Mouse (Mus musculus): ENCODE data around the gene Skap2. TPM values are rescaled to one million over a fixed set of nuclear protein-coding genes. Genes with fewer than 3 reads are reported as not detected.

The Skap2 gene
- polyA plus RNA-seq, 1 experiment from 2014 or later = 65.0 TPM

- Histone ChIP-seq H3K9ac (no peak overlapping the region), H3K36me3 (no peaks in the 10 kb centered on the region), H3K27me3 (no peaks in the 10 kb centered on the region), H3K9me3 (no peaks in the 10 kb centered on the region), H3K4me2 (no peak overlapping the region), H3K4me1 (no peaks in the 10 kb centered on the region), H3K27ac (no peak overlapping the region), H3K4me3 (no peak overlapping the region)
- no peak for ATAC-seq (ENCODE audit: borderline replicate concordance, extremely low read depth, low FRiP score, low TSS enrichment)
- WGBS = 24% methylated on average over 8 of the region's 8 CpGs
Measured at GRCm38 (mm10) chr6:51860300-51860699, 152.0 kb downstream of the Skap2 start.

GRCm38 (mm10) chr6:51857821-51858220 is 154.5 kb downstream of the Skap2 start:
- ATAC-seq (ENCODE audit: borderline replicate concordance, extremely low read depth, low FRiP score, low TSS enrichment) = peak; percentile 87
- no peak overlapping the region for H3K4me3 ChIP-seq
- H3K9me3 ChIP-seq = no peaks in the 10 kb centered on the region
- H3K27me3 ChIP-seq = no peaks in the 10 kb centered on the region
- WGBS = under 1% methylated on average over 11 of the region's 11 CpGs
- no peak overlapping the region for H3K9ac ChIP-seq
- no peak overlapping the region for H3K27ac ChIP-seq
- H3K4me2 ChIP-seq = no peak overlapping the region
- H3K4me1 ChIP-seq = no peaks in the 10 kb centered on the region
- no peaks in the 10 kb centered on the region for H3K36me3 ChIP-seq

- Histone ChIP-seq H3K27ac (no peak overlapping the region), H3K9me3 (no peaks in the 10 kb centered on the region), H3K36me3 (no peaks in the 10 kb centered on the region), H3K4me3 (no peak overlapping the region), H3K4me1 (no peaks in the 10 kb centered on the region), H3K27me3 (peaks cover 14% of the 10 kb centered on the region; the same call in 1 of the 2 replicates), H3K4me2 (no peak overlapping the region), H3K9ac (no peak overlapping the region)
- ATAC-seq (ENCODE audit: borderline replicate concordance, extremely low read depth, low FRiP score, low TSS enrichment) = no peak
- 58% methylated on average over 3 of the region's 3 CpGs for WGBS
Measured at GRCm38 (mm10) chr6:51853291-51853690, 159.1 kb downstream of the Skap2 start.

- H3K27me3 ChIP-seq = peaks cover 20% of the 10 kb centered on the region
- H3K36me3 ChIP-seq = no peaks in the 10 kb centered on the region
- no peaks in the 10 kb centered on the region for H3K4me1 ChIP-seq
- no peak overlapping the region for H3K9ac ChIP-seq
- H3K4me3 ChIP-seq = no peak overlapping the region
- H3K4me2 ChIP-seq = no peak overlapping the region
- H3K9me3 ChIP-seq = no peaks in the 10 kb centered on the region
- no peak for ATAC-seq (ENCODE audit: borderline replicate concordance, extremely low read depth, low FRiP score, low TSS enrichment)
- no peak overlapping the region for H3K27ac ChIP-seq
- WGBS = 61% methylated on average over 4 of the region's 4 CpGs
Measured at GRCm38 (mm10) chr6:51852643-51853042, 159.7 kb downstream of the Skap2 start.

GRCm38 (mm10) chr6:51851544-51851943 is 160.8 kb downstream of the Skap2 start:
- Histone ChIP-seq H3K4me2 (no peak overlapping the region), H3K9ac (no peak overlapping the region), H3K9me3 (no peaks in the 10 kb centered on the region), H3K4me3 (no peak overlapping the region), H3K36me3 (no peaks in the 10 kb centered on the region), H3K4me1 (no peaks in the 10 kb centered on the region), H3K27ac (no peak overlapping the region), H3K27me3 (peaks cover 30% of the 10 kb centered on the region)
- ATAC-seq (ENCODE audit: borderline replicate concordance, extremely low read depth, low FRiP score, low TSS enrichment) = no peak
- 36% methylated on average over 7 of the region's 7 CpGs for WGBS

- H3K27ac ChIP-seq = no peak overlapping the region
- H3K4me1 ChIP-seq = no peaks in the 10 kb centered on the region
- WGBS = 77% methylated on average over 13 of the region's 13 CpGs
- ATAC-seq (ENCODE audit: borderline replicate concordance, extremely low read depth, low FRiP score, low TSS enrichment) = no peak
- H3K9ac ChIP-seq = no peak overlapping the region
- H3K4me2 ChIP-seq = no peak overlapping the region
- no peaks in the 10 kb centered on the region for H3K9me3 ChIP-seq
- H3K27me3 ChIP-seq = peaks cover 35% of the 10 kb centered on the region
- no peak overlapping the region for H3K4me3 ChIP-seq
- H3K36me3 ChIP-seq = no peaks in the 10 kb centered on the region
Measured at GRCm38 (mm10) chr6:51850030-51850817, 162.1 kb downstream of the Skap2 start.

GRCm38 (mm10) chr6:51849561-51849960 is 162.8 kb downstream of the Skap2 start:
- Histone ChIP-seq H3K36me3 (no peaks in the 10 kb centered on the region), H3K27me3 (peaks cover 35% of the 10 kb centered on the region), H3K27ac (no peak overlapping the region), H3K9me3 (no peaks in the 10 kb centered on the region), H3K4me3 (no peak overlapping the region), H3K4me2 (no peak overlapping the region), H3K4me1 (peaks cover 2% of the 10 kb centered on the region; the same call in 1 of the 2 replicates), H3K9ac (no peak overlapping the region)
- no peak for ATAC-seq (ENCODE audit: borderline replicate concordance, extremely low read depth, low FRiP score, low TSS enrichment)
- WGBS = 61% methylated on average over 10 of the region's 10 CpGs

- Histone ChIP-seq H3K9ac (no peak overlapping the region), H3K4me2 (0 out of 2 replicates have a peak overlapping the region, but pooled peaks have one; percentile 21), H3K27ac (no peak overlapping the region), H3K9me3 (no peaks in the 10 kb centered on the region), H3K36me3 (no peaks in the 10 kb centered on the region), H3K27me3 (peaks cover 25% of the 10 kb centered on the region), H3K4me1 (peaks cover 9% of the 10 kb centered on the region), H3K4me3 (no peak overlapping the region)
- ATAC-seq (ENCODE audit: borderline replicate concordance, extremely low read depth, low FRiP score, low TSS enrichment) = no peak
- 25% methylated on average over 11 of the region's 11 CpGs for WGBS
Measured at GRCm38 (mm10) chr6:51844106-51844505, 168.2 kb downstream of the Skap2 start.

GRCm38 (mm10) chr6:51843081-51843480 is 169.3 kb downstream of the Skap2 start:
- no peak overlapping the region for H3K9ac ChIP-seq
- no peaks in the 10 kb centered on the region for H3K9me3 ChIP-seq
- H3K27me3 ChIP-seq = peaks cover 19% of the 10 kb centered on the region
- no peak overlapping the region for H3K4me3 ChIP-seq
- no peaks in the 10 kb centered on the region for H3K36me3 ChIP-seq
- no peak overlapping the region for H3K27ac ChIP-seq
- no peak for ATAC-seq (ENCODE audit: borderline replicate concordance, extremely low read depth, low FRiP score, low TSS enrichment)
- H3K4me2 ChIP-seq = no peak overlapping the region
- WGBS = 83% methylated on average over 9 of the region's 9 CpGs
- H3K4me1 ChIP-seq = peaks cover 9% of the 10 kb centered on the region

- H3K4me3 ChIP-seq = no peak overlapping the region
- H3K9ac ChIP-seq = no peak overlapping the region
- ATAC-seq (ENCODE audit: borderline replicate concordance, extremely low read depth, low FRiP score, low TSS enrichment) = no peak
- H3K4me1 ChIP-seq = no peaks in the 10 kb centered on the region
- no peaks in the 10 kb centered on the region for H3K36me3 ChIP-seq
- 69% methylated on average over 3 of the region's 3 CpGs for WGBS
- H3K4me2 ChIP-seq = no peak overlapping the region
- H3K27me3 ChIP-seq = no peaks in the 10 kb centered on the region
- no peak overlapping the region for H3K27ac ChIP-seq
- H3K9me3 ChIP-seq = no peaks in the 10 kb centered on the region
Measured at GRCm38 (mm10) chr6:51838177-51838576, 174.2 kb downstream of the Skap2 start.

GRCm38 (mm10) chr6:51833362-51833761 is 179.0 kb downstream of the Skap2 start:
- Histone ChIP-seq H3K27ac (no peak overlapping the region), H3K36me3 (no peaks in the 10 kb centered on the region), H3K4me2 (no peak overlapping the region), H3K9me3 (no peaks in the 10 kb centered on the region), H3K9ac (no peak overlapping the region), H3K4me3 (no peak overlapping the region), H3K4me1 (no peaks in the 10 kb centered on the region), H3K27me3 (no peaks in the 10 kb centered on the region)
- 66% methylated on average over 2 of the region's 2 CpGs for WGBS
- ATAC-seq (ENCODE audit: borderline replicate concordance, extremely low read depth, low FRiP score, low TSS enrichment) = no peak

GRCm38 (mm10) chr6:51825621-51826021 is 186.7 kb downstream of the Skap2 start:
- ATAC-seq (ENCODE audit: borderline replicate concordance, extremely low read depth, low FRiP score, low TSS enrichment) = no peak
- Histone ChIP-seq H3K9me3 (no peaks in the 10 kb centered on the region), H3K36me3 (no peaks in the 10 kb centered on the region), H3K4me3 (no peak overlapping the region), H3K27ac (no peak overlapping the region), H3K9ac (no peak overlapping the region), H3K27me3 (no peaks in the 10 kb centered on the region), H3K4me2 (no peak overlapping the region), H3K4me1 (peaks cover 4% of the 10 kb centered on the region; the same call in 1 of the 2 replicates)
- 82% methylated on average over 4 of the region's 4 CpGs for WGBS

Measured in lung, embryonic 15.5 days (tissue).